Mouse (Mus musculus) C2C12 (cell line): ENCODE measurements around the gene Kdelr2. TPM values are rescaled to one million over a fixed set of nuclear protein-coding genes. Genes with fewer than 3 reads are reported as not detected.

Experiments used
- H3K27me3 ChIP-seq: one replicate; pipeline ENCODE4 v1.6.1; 2011; ENCODE audit not compliant: control insufficient read depth, insufficient read depth, insufficient read length
- H3K36me3 ChIP-seq: one replicate; pipeline ENCODE4 v1.6.1; 2011; ENCODE audit not compliant: control insufficient read depth, insufficient read depth
- H3K4me3 ChIP-seq: one replicate; pipeline ENCODE4 v1.5.1; 2011; ENCODE audit warnings: mild to moderate bottlenecking, control low read depth; ENCODE audit not compliant: poor library complexity, insufficient read depth, severe bottlenecking
- H3K79me2 ChIP-seq: one replicate; pipeline ENCODE4 v1.6.1; 2011; ENCODE audit not compliant: control insufficient read depth, insufficient read depth
- H3K79me3 ChIP-seq: one replicate; pipeline ENCODE4 v1.6.1; 2011; ENCODE audit warnings: low read depth, control low read depth
- H3ac ChIP-seq: one replicate; pipeline ENCODE3; 2011; ENCODE audit warnings: low read depth; ENCODE audit not compliant: control insufficient read depth, insufficient read length
- CEBPB ChIP-seq: IDR thresholded peaks from one replicate; pipeline ENCODE4 v1.6.1; 2011; ENCODE audit warnings: low read depth, mild to moderate bottlenecking, control low read depth, moderate library complexity
- CTCF ChIP-seq: IDR thresholded peaks from one replicate; pipeline ENCODE4 v1.5.1; 2011; ENCODE audit not compliant: control insufficient read depth, insufficient read depth, insufficient read length
- FOSL1 ChIP-seq: IDR thresholded peaks from one replicate; pipeline ENCODE4 v1.8.0; 2011; ENCODE audit warnings: mild to moderate bottlenecking, low read length; ENCODE audit not compliant: poor library complexity, insufficient read depth, severe bottlenecking
- MAX ChIP-seq: IDR thresholded peaks from one replicate; pipeline ENCODE4 v1.6.1; 2011; ENCODE audit warnings: mild to moderate bottlenecking, control low read depth
- MYOD1 ChIP-seq: IDR thresholded peaks from one replicate; pipeline ENCODE4 v1.6.1; 2011; ENCODE audit warnings: low read depth; ENCODE audit not compliant: control insufficient read depth, insufficient read length
- MYOG ChIP-seq: IDR thresholded peaks from one replicate; pipeline ENCODE4 v1.6.1; 2011; ENCODE audit not compliant: control insufficient read depth, insufficient read length; ENCODE audit errors: extremely low read depth
- USF1 ChIP-seq: IDR thresholded peaks from one replicate; pipeline ENCODE4 v1.6.1; 2011; ENCODE audit warnings: low read depth, mild to moderate bottlenecking, control low read depth, moderate library complexity
- long read RNA-seq, 2 experiments: library from polyadenylated mRNA; unstranded; transcript quantifications; one replicate each; pipeline ENCODE4 v2.0.0; 2019 to 2020
- polyA plus RNA-seq: library from polyadenylated mRNA; unstranded; fragments of >200 nt; fragmentation: generic; extraction: Trizol; gene quantifications from one replicate; pipeline ENCODE4 v1.2.1, GENCODE M21; 2012; ENCODE audit warnings: missing spikeins

The Kdelr2 gene
- 131 TPM for polyA plus RNA-seq
- long read RNA-seq, experiment 1, transcript Kdelr2-201 (5 exons, 1,829 nt) = major isoform, 233 of 492 reads
- long read RNA-seq, experiment 1, partial matches to known transcripts = 255 of 492 reads
- long read RNA-seq, experiment 1, other reads (novel, unspliced or antisense) = 4 of 492 reads
- long read RNA-seq, experiment 2, transcript Kdelr2-201 (5 exons, 1,829 nt) = major isoform, 756 of 775 reads
- long read RNA-seq, experiment 2, partial matches to known transcripts = 7 of 775 reads
- long read RNA-seq, experiment 2, other reads (novel, unspliced or antisense) = 12 of 775 reads

- Histone ChIP-seq H3K79me2 (peaks cover 62% of the 10 kb centered on the region), H3K4me3 (peak within 1 kb of the TSS; percentile 71), H3K36me3 (peaks cover 35% of the 10 kb centered on the region), H3K79me3 (peaks cover 48% of the 10 kb centered on the region), H3ac (peak within 1 kb of the TSS; percentile 98), H3K27me3 (no peaks in the 10 kb centered on the region)
- no peak for TF ChIP-seq USF1
- peak; percentile 36 for TF ChIP-seq MAX
- no peak for TF ChIP-seq FOSL1
- no peak for TF ChIP-seq MYOD1
- TF ChIP-seq CEBPB = no peak
- no peak for TF ChIP-seq CTCF
- TF ChIP-seq MYOG = no peak
These were observed at the start of gene Kdelr2 for GRCm38 (mm10) chr5:143403221-143404147. Kdelr2 (plus strand) TSS chr5:143403838.

- Histone ChIP-seq H3ac (no peak overlapping the region), H3K4me3 (no peak overlapping the region), H3K27me3 (peaks cover 37% of the 10 kb centered on the region), H3K36me3 (no peaks in the 10 kb centered on the region), H3K79me3 (no peaks in the 10 kb centered on the region), H3K79me2 (no peaks in the 10 kb centered on the region)
- TF ChIP-seq CTCF (no peak), MYOD1 (no peak), CEBPB (no peak), MYOG (no peak), FOSL1 (no peak), MAX (no peak), USF1 (no peak)
These were observed 47.6 kb upstream of the Kdelr2 start for GRCm38 (mm10) chr5:143356017-143356416.

DNA sequence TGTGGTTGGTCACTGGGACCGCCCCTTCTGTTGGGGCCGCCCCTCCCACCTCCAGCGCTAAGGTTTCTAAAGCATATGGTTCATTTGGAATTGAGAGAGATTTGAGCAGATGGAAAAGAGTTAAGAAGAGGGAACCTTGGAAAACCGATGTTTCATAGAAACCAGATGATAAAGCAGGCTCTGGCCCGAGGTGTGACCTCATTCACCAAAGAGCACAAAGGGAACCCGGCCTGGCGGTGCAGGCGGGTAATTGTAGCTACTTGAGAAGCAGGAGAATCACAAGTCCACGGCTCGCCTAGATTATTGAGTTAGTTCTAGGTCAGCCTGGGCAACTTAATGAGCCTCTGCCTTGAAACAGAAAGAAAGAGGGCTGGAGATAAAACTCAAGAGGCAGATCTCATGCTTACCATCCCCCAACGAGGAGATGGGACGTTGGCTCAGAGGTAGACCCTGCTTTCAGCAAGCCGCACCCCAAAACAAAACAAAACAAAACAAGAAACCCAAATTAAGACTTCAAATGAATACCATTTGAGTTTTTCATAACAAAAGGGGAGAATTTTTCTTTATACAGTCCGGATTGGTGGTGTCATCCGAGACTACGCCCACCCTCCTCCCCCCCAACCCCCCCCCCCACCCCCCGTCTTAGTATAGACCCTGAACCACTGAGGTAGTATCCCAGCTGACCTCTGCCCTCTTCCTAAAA is 46.8 kb upstream of the Kdelr2 start, which contains the start of gene Grid2ip:
Grid2ip (plus strand) TSS at position 653 of the 703 bp plus-strand sequence.
- Histone ChIP-seq H3K27me3 (peaks cover 37% of the 10 kb centered on the region), H3K36me3 (no peaks in the 10 kb centered on the region), H3K79me2 (no peaks in the 10 kb centered on the region), H3K4me3 (no peak within 1 kb of the TSS), H3ac (no peak within 1 kb of the TSS), H3K79me3 (no peaks in the 10 kb centered on the region)
- no peak for TF ChIP-seq MAX
- no peak for TF ChIP-seq MYOG
- TF ChIP-seq CTCF = no peak
- no peak for TF ChIP-seq CEBPB
- TF ChIP-seq MYOD1 = no peak
- TF ChIP-seq USF1 = no peak
- no peak for TF ChIP-seq FOSL1

- Histone ChIP-seq H3K27me3 (peaks cover 40% of the 10 kb centered on the region), H3K4me3 (no peak overlapping the region), H3K79me3 (no peaks in the 10 kb centered on the region), H3ac (no peak overlapping the region), H3K79me2 (no peaks in the 10 kb centered on the region), H3K36me3 (no peaks in the 10 kb centered on the region)
- TF ChIP-seq CTCF (no peak), MYOD1 (no peak), MYOG (no peak), MAX (no peak), CEBPB (no peak)
These were observed 46.1 kb upstream of the Kdelr2 start for GRCm38 (mm10) chr5:143357564-143357963.

- no peaks in the 10 kb centered on the region for H3K79me2 ChIP-seq
- H3K79me3 ChIP-seq = no peaks in the 10 kb centered on the region
- no peak overlapping the region for H3ac ChIP-seq
- no peaks in the 10 kb centered on the region for H3K36me3 ChIP-seq
- H3K4me3 ChIP-seq = no peak overlapping the region
- TF ChIP-seq FOSL1 (no peak), MAX (no peak), CTCF (no peak), CEBPB (no peak), USF1 (no peak), MYOG (no peak), MYOD1 (no peak)
- peaks cover 51% of the 10 kb centered on the region for H3K27me3 ChIP-seq
These were observed 44.4 kb upstream of the Kdelr2 start for GRCm38 (mm10) chr5:143359263-143359662.
